Mouse (Mus musculus) MEL-GATA-1-ER (cell line): ENCODE data around the gene Snx32.

Experiments
- DNase-seq: peaks from one replicate; pipeline ENCODE4 v3.0.0-alpha.2; 2012; ENCODE audit warnings: low read depth; ENCODE audit errors: extremely low read depth

The Snx32 gene

GRCm38 (mm10) chr19:5483386-5484359 lies 26.7 kb downstream of the Snx32 start:
- no peak for DNase-seq

- no peak for DNase-seq
These were observed 28.9 kb downstream of the Snx32 start for GRCm38 (mm10) chr19:5481398-5481797.

GRCm38 (mm10) chr19:5480016-5480415 lies 30.3 kb downstream of the Snx32 start:
- no peak for DNase-seq

- no peak for DNase-seq
These were observed 32.6 kb downstream of the Snx32 start for GRCm38 (mm10) chr19:5477668-5478300.

- no peak for DNase-seq
These were observed 33.2 kb downstream of the Snx32 start for GRCm38 (mm10) chr19:5477004-5477667.

GRCm38 (mm10) chr19:5475069-5475714 lies 35.1 kb downstream of the Snx32 start:
- no peak for DNase-seq

GRCm38 (mm10) chr19:5474281-5475068 lies 35.9 kb downstream of the Snx32 start:
- no peak for DNase-seq

GRCm38 (mm10) chr19:5473720-5474119 lies 36.6 kb downstream of the Snx32 start, which contains the start of gene Efemp2:
Efemp2 (plus strand) TSS chr19:5473954.
- DNase-seq, result peak; percentile 76

- no peak for DNase-seq
These were observed 37.5 kb downstream of the Snx32 start for GRCm38 (mm10) chr19:5472857-5473256.

- DNase-seq, result no peak
These were observed 38.5 kb downstream of the Snx32 start for GRCm38 (mm10) chr19:5471846-5472245.

GRCm38 (mm10) chr19:5468374-5468773 lies 42.0 kb downstream of the Snx32 start, which contains the start of gene Ctsw:
Ctsw (minus strand) TSS chr19:5468507.
- no peak for DNase-seq

GRCm38 (mm10) chr19:5466916-5467500 lies 43.3 kb downstream of the Snx32 start:
- no peak for DNase-seq

- DNase-seq, result no peak
These were observed 45.3 kb downstream of the Snx32 start for GRCm38 (mm10) chr19:5465037-5465436.

- no peak for DNase-seq
These were observed 46.4 kb downstream of the Snx32 start for GRCm38 (mm10) chr19:5463791-5464562.

- DNase-seq, result no peak
These were observed 47.1 kb downstream of the Snx32 start for GRCm38 (mm10) chr19:5463212-5463611.

- DNase-seq, result no peak
These were observed 48.9 kb downstream of the Snx32 start for GRCm38 (mm10) chr19:5461411-5461810.

- DNase-seq, result peak; percentile 87
These were observed 49.9 kb downstream of the Snx32 start, which contains the start of gene Fibp for GRCm38 (mm10) chr19:5460465-5460911. Fibp (plus strand) TSS chr19:5460615.

GRCm38 (mm10) chr19:5459896-5460295 lies 50.4 kb downstream of the Snx32 start:
- no peak for DNase-seq

GRCm38 (mm10) chr19:5459019-5459418 lies 51.3 kb downstream of the Snx32 start:
- no peak for DNase-seq
